Mouse (Mus musculus): ENCODE results near the gene Dock6.

DNA sequence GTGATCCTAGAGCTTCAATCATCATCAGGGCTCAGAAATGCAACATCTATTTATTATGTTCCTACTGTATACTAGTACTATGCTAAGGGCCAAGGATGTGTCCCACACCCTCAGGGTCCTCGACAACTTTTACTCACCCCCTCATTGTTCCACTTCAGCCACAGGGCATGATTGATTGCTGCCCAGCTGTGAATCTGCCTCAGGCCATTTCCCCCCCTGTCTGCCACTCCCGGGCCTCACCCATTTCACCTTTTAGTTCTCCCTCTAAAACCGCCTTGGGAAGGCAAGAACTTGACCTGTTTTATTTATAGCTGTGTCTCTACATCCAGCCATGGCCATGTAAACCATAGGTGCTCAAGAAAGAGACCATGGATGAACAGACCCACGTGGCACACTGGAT is 28.5 kb downstream of the Dock6 start:
- TF ChIP-seq CTCF (IDR thresholded peaks at IDR 0.05; ENCODE audit: borderline replicate concordance, extremely low read depth, insufficient read depth, insufficient read length) = no peak
- TF ChIP-seq POLR2A (IDR thresholded peaks at IDR 0.05; ENCODE audit: borderline replicate concordance, extremely low read depth, insufficient read depth, insufficient read length, poor library complexity, severe bottlenecking) = no peak

Measured in brain, embryonic 14.5 days (tissue).